Mouse (Mus musculus): ENCODE results near the gene Stk24. TPM values are rescaled to one million over a fixed set of nuclear protein-coding genes. Genes with fewer than 3 reads are reported as not detected.

The Stk24 gene
- polyA plus RNA-seq, 1 experiment: 8.5 TPM

DNA sequence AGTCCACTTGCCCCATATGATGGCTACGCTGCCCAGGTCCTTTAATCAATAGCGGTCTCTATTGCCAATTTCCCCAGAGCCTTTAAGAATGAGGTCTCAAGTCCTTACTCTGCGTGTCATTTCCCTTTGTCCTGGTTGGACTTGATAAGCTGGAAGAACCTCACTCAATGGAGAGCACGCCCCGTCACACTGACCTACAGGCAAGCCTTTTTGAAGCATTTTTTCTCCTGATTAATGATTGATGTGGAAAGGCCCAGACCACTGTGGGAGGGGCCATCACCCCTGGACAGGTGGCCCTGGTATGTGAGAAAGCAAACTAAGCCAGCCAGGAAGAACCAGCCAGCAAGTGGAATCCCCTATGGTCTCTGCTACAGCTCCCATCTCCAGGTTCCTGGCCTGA lies 81.3 kb downstream of the Stk24 start:
- Histone ChIP-seq H3K4me1 (ENCODE audit: control insufficient read depth, insufficient read depth, low read length) (no peaks in the 10 kb centered on the region), H3K27me3 (ENCODE audit: control insufficient read depth, insufficient read depth, low read length) (no peaks in the 10 kb centered on the region), H3K27ac (ENCODE audit: control insufficient read depth, insufficient read depth, low read depth, low read length) (no peak overlapping the region), H3K4me3 (ENCODE audit: control insufficient read depth, low read depth, low read length) (no peak overlapping the region), H3K36me3 (ENCODE audit: control insufficient read depth, insufficient read depth, low read length) (no peaks in the 10 kb centered on the region)
- no peak for TF ChIP-seq POLR2A (IDR thresholded peaks at IDR 0.05; ENCODE audit: control insufficient read depth, low read depth, low read length)
- no peak for TF ChIP-seq CTCF (IDR thresholded peaks at IDR 0.05; ENCODE audit: control insufficient read depth, insufficient read depth, insufficient replicate concordance, low read depth, low read length)

GRCm38 (mm10) chr14:121297103-121297502 lies 82.7 kb downstream of the Stk24 start:
- no peak for TF ChIP-seq CTCF (IDR thresholded peaks at IDR 0.05; ENCODE audit: control insufficient read depth, insufficient read depth, insufficient replicate concordance, low read depth, low read length)
- no peak for TF ChIP-seq POLR2A (IDR thresholded peaks at IDR 0.05; ENCODE audit: control insufficient read depth, low read depth, low read length)
- H3K27me3 ChIP-seq (ENCODE audit: control insufficient read depth, insufficient read depth, low read length): no peaks in the 10 kb centered on the region
- no peak overlapping the region for H3K4me3 ChIP-seq (ENCODE audit: control insufficient read depth, low read depth, low read length)
- H3K36me3 ChIP-seq (ENCODE audit: control insufficient read depth, insufficient read depth, low read length): no peaks in the 10 kb centered on the region
- no peak overlapping the region for H3K27ac ChIP-seq (ENCODE audit: control insufficient read depth, insufficient read depth, low read depth, low read length)
- no peaks in the 10 kb centered on the region for H3K4me1 ChIP-seq (ENCODE audit: control insufficient read depth, insufficient read depth, low read length)

DNA sequence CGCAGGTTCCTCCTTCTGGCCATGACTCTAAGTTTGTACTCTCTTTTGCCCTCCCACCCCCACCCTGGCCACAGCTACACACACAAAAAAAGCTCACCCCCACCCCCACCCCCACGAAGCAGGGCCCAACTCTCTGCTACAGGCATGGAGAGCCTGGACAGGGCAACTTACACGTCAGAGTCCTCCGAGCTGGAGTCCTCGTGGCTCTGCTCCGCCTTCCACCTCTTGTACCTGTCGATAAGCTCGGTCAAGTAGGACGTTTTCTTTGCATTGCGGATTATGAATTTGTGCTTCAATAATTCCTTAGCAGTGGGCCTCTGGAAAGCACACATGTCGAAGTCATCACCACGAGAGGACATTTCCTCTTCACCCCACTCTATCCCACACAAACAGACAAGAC lies 85.3 kb downstream of the Stk24 start:
- Histone ChIP-seq H3K4me1 (ENCODE audit: control insufficient read depth, insufficient read depth, low read length) (no peaks in the 10 kb centered on the region), H3K36me3 (ENCODE audit: control insufficient read depth, insufficient read depth, low read length) (no peaks in the 10 kb centered on the region), H3K4me3 (ENCODE audit: control insufficient read depth, low read depth, low read length) (no peak overlapping the region), H3K27me3 (ENCODE audit: control insufficient read depth, insufficient read depth, low read length) (no peaks in the 10 kb centered on the region), H3K27ac (ENCODE audit: control insufficient read depth, insufficient read depth, low read depth, low read length) (no peak overlapping the region)
- TF ChIP-seq POLR2A (IDR thresholded peaks at IDR 0.05; ENCODE audit: control insufficient read depth, low read depth, low read length): no peak
- TF ChIP-seq CTCF (IDR thresholded peaks at IDR 0.05; ENCODE audit: control insufficient read depth, insufficient read depth, insufficient replicate concordance, low read depth, low read length): no peak

DNA sequence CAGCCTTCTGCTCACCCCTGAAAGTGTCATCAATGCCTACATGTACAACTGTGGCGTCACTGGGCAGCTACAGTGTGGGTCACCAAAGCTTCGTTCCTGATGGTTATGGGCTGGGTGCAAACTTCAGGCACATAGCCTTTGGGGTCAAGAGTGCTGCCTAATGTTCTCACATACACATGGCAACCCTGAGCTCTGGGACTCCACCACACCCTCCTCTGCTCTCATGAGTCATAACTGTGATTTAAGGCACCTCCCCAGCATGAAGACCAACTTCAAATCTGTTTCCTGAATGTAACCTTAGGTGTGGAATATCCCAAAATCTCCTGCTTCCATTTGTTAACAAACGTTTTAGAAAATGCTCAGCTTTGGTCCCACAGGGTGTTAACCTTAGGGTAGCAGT lies 87.4 kb downstream of the Stk24 start:
- TF ChIP-seq CTCF (IDR thresholded peaks at IDR 0.05; ENCODE audit: control insufficient read depth, insufficient read depth, insufficient replicate concordance, low read depth, low read length): no peak
- TF ChIP-seq POLR2A (IDR thresholded peaks at IDR 0.05; ENCODE audit: control insufficient read depth, low read depth, low read length): no peak
- no peak overlapping the region for H3K27ac ChIP-seq (ENCODE audit: control insufficient read depth, insufficient read depth, low read depth, low read length)
- H3K4me1 ChIP-seq (ENCODE audit: control insufficient read depth, insufficient read depth, low read length): no peaks in the 10 kb centered on the region
- H3K36me3 ChIP-seq (ENCODE audit: control insufficient read depth, insufficient read depth, low read length): no peaks in the 10 kb centered on the region
- no peak overlapping the region for H3K4me3 ChIP-seq (ENCODE audit: control insufficient read depth, low read depth, low read length)
- H3K27me3 ChIP-seq (ENCODE audit: control insufficient read depth, insufficient read depth, low read length): no peaks in the 10 kb centered on the region

- no peaks in the 10 kb centered on the region for H3K4me1 ChIP-seq (ENCODE audit: control insufficient read depth, insufficient read depth, low read length)
- no peak overlapping the region for H3K27ac ChIP-seq (ENCODE audit: control insufficient read depth, insufficient read depth, low read depth, low read length)
- TF ChIP-seq CTCF (IDR thresholded peaks at IDR 0.05; ENCODE audit: control insufficient read depth, insufficient read depth, insufficient replicate concordance, low read depth, low read length) (no peak), POLR2A (IDR thresholded peaks at IDR 0.05; ENCODE audit: control insufficient read depth, low read depth, low read length) (no peak)
- H3K36me3 ChIP-seq (ENCODE audit: control insufficient read depth, insufficient read depth, low read length): no peaks in the 10 kb centered on the region
- no peak overlapping the region for H3K4me3 ChIP-seq (ENCODE audit: control insufficient read depth, low read depth, low read length)
- no peaks in the 10 kb centered on the region for H3K27me3 ChIP-seq (ENCODE audit: control insufficient read depth, insufficient read depth, low read length)
Observed at GRCm38 (mm10) chr14:121291881-121292280, 87.9 kb downstream of the Stk24 start.

GRCm38 (mm10) chr14:121285379-121286120 lies 94.3 kb downstream of the Stk24 start:
- no peak for TF ChIP-seq POLR2A (IDR thresholded peaks at IDR 0.05; ENCODE audit: control insufficient read depth, low read depth, low read length)
- no peak for TF ChIP-seq CTCF (IDR thresholded peaks at IDR 0.05; ENCODE audit: control insufficient read depth, insufficient read depth, insufficient replicate concordance, low read depth, low read length)
- no peaks in the 10 kb centered on the region for H3K4me1 ChIP-seq (ENCODE audit: control insufficient read depth, insufficient read depth, low read length)
- H3K27me3 ChIP-seq (ENCODE audit: control insufficient read depth, insufficient read depth, low read length): no peaks in the 10 kb centered on the region
- no peaks in the 10 kb centered on the region for H3K36me3 ChIP-seq (ENCODE audit: control insufficient read depth, insufficient read depth, low read length)
- H3K4me3 ChIP-seq (ENCODE audit: control insufficient read depth, low read depth, low read length): no peak overlapping the region
- no peak overlapping the region for H3K27ac ChIP-seq (ENCODE audit: control insufficient read depth, insufficient read depth, low read depth, low read length)

GRCm38 (mm10) chr14:121281336-121281710 lies 98.5 kb downstream of the Stk24 start:
- TF ChIP-seq CTCF (IDR thresholded peaks at IDR 0.05; ENCODE audit: control insufficient read depth, insufficient read depth, insufficient replicate concordance, low read depth, low read length): no peak
- no peak for TF ChIP-seq POLR2A (IDR thresholded peaks at IDR 0.05; ENCODE audit: control insufficient read depth, low read depth, low read length)
- H3K4me3 ChIP-seq (ENCODE audit: control insufficient read depth, low read depth, low read length): no peak overlapping the region
- no peaks in the 10 kb centered on the region for H3K36me3 ChIP-seq (ENCODE audit: control insufficient read depth, insufficient read depth, low read length)
- no peaks in the 10 kb centered on the region for H3K27me3 ChIP-seq (ENCODE audit: control insufficient read depth, insufficient read depth, low read length)
- no peak overlapping the region; the same call in 1 of the 2 replicates for H3K27ac ChIP-seq (ENCODE audit: control insufficient read depth, insufficient read depth, low read depth, low read length)
- no peaks in the 10 kb centered on the region for H3K4me1 ChIP-seq (ENCODE audit: control insufficient read depth, insufficient read depth, low read length)

Data from testis, adult 2 months (tissue).